Mouse (Mus musculus) MEL (cell line): Measurements from ENCODE around the gene Kcnab1. TPM values are rescaled to one million over a fixed set of nuclear protein-coding genes. Genes with fewer than 3 reads are reported as not detected.

Experiments used
- DNase-seq: peaks from one replicate; pipeline ENCODE4 v3.0.0; 2011; ENCODE audit warnings: low read depth, low spot score
- H3K27ac ChIP-seq: 2 replicates; pipeline ENCODE4 v1.5.1; 2012; ENCODE audit warnings: low read depth, mild to moderate bottlenecking, control low read depth, low read length, moderate library complexity; ENCODE audit not compliant: control insufficient read depth
- H3K27me3 ChIP-seq, 2 experiments: fragments of 150-350 bp in 1 of 2; sonication (generic) in 1 of 2; 2 replicates each; pipeline ENCODE4 v1.6.1; 2012; ENCODE audit warnings: low read length in 2 of 2, mild to moderate bottlenecking in 2 of 2, improper control_type of control experiment in 1 of 2, moderate library complexity in 1 of 2; ENCODE audit not compliant: insufficient read depth in 2 of 2, control insufficient read depth in 1 of 2
- H3K36me3 ChIP-seq, 2 experiments: 2 replicates each; pipeline ENCODE4 v1.6.1; 2012 to 2014; ENCODE audit warnings: low read length in 2 of 2, improper control_type of control experiment in 1 of 2, inconsistent platforms in 1 of 2, mild to moderate bottlenecking in 1 of 2; ENCODE audit not compliant: insufficient read depth in 2 of 2, control insufficient read depth in 1 of 2
- H3K4me1 ChIP-seq, 2 experiments: fragments of 150-350 bp in 1 of 2; sonication (generic) in 1 of 2; 2 replicates each; pipeline ENCODE4 v1.6.1; 2012; ENCODE audit warnings: low read length in 2 of 2, improper control_type of control experiment in 1 of 2, mild to moderate bottlenecking in 1 of 2; ENCODE audit not compliant: insufficient read depth in 2 of 2, control insufficient read depth in 1 of 2
- H3K4me3 ChIP-seq, 2 experiments: fragments of 150-350 bp in 1 of 2; sonication (generic) in 1 of 2; 2 replicates each; pipeline ENCODE4 v1.5.1; 2012; ENCODE audit warnings: low read depth in 2 of 2, low read length in 2 of 2, mild to moderate bottlenecking in 2 of 2, moderate library complexity in 2 of 2, control low read depth in 1 of 2, improper control_type of control experiment in 1 of 2; ENCODE audit not compliant: control insufficient read depth in 1 of 2, insufficient read depth in 1 of 2
- H3K79me2 ChIP-seq: 2 replicates; pipeline ENCODE4 v1.6.1; 2012; ENCODE audit warnings: mild to moderate bottlenecking, low read length, moderate library complexity; ENCODE audit not compliant: control insufficient read depth, poor library complexity, insufficient read depth
- H3K9ac ChIP-seq: 2 replicates; pipeline ENCODE4 v1.6.1; 2012; ENCODE audit warnings: low read depth, mild to moderate bottlenecking, control low read depth, low read length, moderate library complexity; ENCODE audit not compliant: control insufficient read depth, poor library complexity, severe bottlenecking
- H3K9me3 ChIP-seq: fragments of 150-350 bp; sonication (generic); replicated peaks from 2 replicates; pipeline ENCODE4 v1.6.1; 2012; ENCODE audit warnings: mild to moderate bottlenecking, low read length, improper control_type of control experiment, moderate library complexity; ENCODE audit not compliant: insufficient read depth
- BHLHE40 ChIP-seq: IDR thresholded peaks from 2 replicates; pipeline ENCODE4 v1.6.1; 2012; ENCODE audit warnings: low read depth, mild to moderate bottlenecking, inconsistent platforms, low read length, improper control_type of control experiment, borderline replicate concordance
- CHD1 ChIP-seq: IDR thresholded peaks from 2 replicates; pipeline ENCODE4 v1.6.1; 2012; ENCODE audit warnings: low read depth, mild to moderate bottlenecking, inconsistent platforms, low read length, improper control_type of control experiment
- E2F4 ChIP-seq: IDR thresholded peaks from 2 replicates; pipeline ENCODE4 v1.6.1; 2011; ENCODE audit warnings: low read depth, low read length, improper control_type of control experiment, borderline replicate concordance
- EP300 ChIP-seq, 2 experiments: IDR thresholded peaks; 2 replicates each; pipeline ENCODE4 v1.6.1; 2011; ENCODE audit warnings: improper control_type of control experiment in 2 of 2, low read length in 2 of 2, low read depth in 1 of 2, mild to moderate bottlenecking in 1 of 2
- GABPA ChIP-seq: IDR thresholded peaks from 2 replicates; pipeline ENCODE4 v1.6.1; 2012; ENCODE audit warnings: low read depth, mild to moderate bottlenecking, inconsistent platforms, low read length, improper control_type of control experiment, moderate library complexity
- GATA1 ChIP-seq: IDR thresholded peaks from 2 replicates; pipeline ENCODE4 v1.6.1; 2011; ENCODE audit warnings: low read depth, low read length, improper control_type of control experiment
- HCFC1 ChIP-seq: IDR thresholded peaks from 2 replicates; pipeline ENCODE4 v1.6.1; 2012; ENCODE audit warnings: low read depth, mild to moderate bottlenecking, inconsistent platforms, low read length, improper control_type of control experiment, moderate library complexity
- MAX ChIP-seq: IDR thresholded peaks from 2 replicates; pipeline ENCODE4 v1.6.1; 2011; ENCODE audit warnings: low read length, improper control_type of control experiment
- MYB ChIP-seq: IDR thresholded peaks from 2 replicates; pipeline ENCODE4 v1.6.1; 2011; ENCODE audit warnings: mild to moderate bottlenecking, low read depth, low read length, improper control_type of control experiment
- NRF1 ChIP-seq: IDR thresholded peaks from 2 replicates; pipeline ENCODE4 v1.6.1; 2014; ENCODE audit warnings: low read depth, mild to moderate bottlenecking, inconsistent platforms, low read length, improper control_type of control experiment, moderate library complexity; ENCODE audit not compliant: poor library complexity, insufficient read depth, severe bottlenecking
- RAD21 ChIP-seq: IDR thresholded peaks from 2 replicates; pipeline ENCODE4 v1.6.1; 2011; ENCODE audit warnings: mild to moderate bottlenecking, low read depth, low read length, improper control_type of control experiment
- ZNF384 ChIP-seq: IDR thresholded peaks from 2 replicates; pipeline ENCODE4 v1.6.1; 2012; ENCODE audit warnings: low read depth, mild to moderate bottlenecking, inconsistent platforms, low read length, improper control_type of control experiment
- polyA plus RNA-seq, 2 experiments: library from polyadenylated mRNA; stranded (reverse) in 1 of 2; unstranded in 1 of 2; fragments of >175 nt in 1 of 2; fragments of >200 nt in 1 of 2; gene quantifications; 2 replicates each; pipeline versions ENCODE4 v1.2.1 to v1.2.4; 2012; ENCODE audit warnings: low replicate concordance in 2 of 2, low read depth in 1 of 2; ENCODE audit not compliant: insufficient read length in 2 of 2, insufficient read depth in 1 of 2, missing spikeins in 1 of 2
- total RNA-seq: library from RNA; depleted of rRNA; stranded (reverse); fragments of 300-350 nt; gene quantifications from 2 replicates; pipeline ENCODE4 v1.2.3, GENCODE M21; 2012; rRNA removed

The Kcnab1 gene
- total RNA-seq (0.07 and 0.08 TPM in 2 replicates), polyA plus RNA-seq (under 1 TPM in 1 of 2 experiments, not detected in 1; 0.06 TPM)

DNA sequence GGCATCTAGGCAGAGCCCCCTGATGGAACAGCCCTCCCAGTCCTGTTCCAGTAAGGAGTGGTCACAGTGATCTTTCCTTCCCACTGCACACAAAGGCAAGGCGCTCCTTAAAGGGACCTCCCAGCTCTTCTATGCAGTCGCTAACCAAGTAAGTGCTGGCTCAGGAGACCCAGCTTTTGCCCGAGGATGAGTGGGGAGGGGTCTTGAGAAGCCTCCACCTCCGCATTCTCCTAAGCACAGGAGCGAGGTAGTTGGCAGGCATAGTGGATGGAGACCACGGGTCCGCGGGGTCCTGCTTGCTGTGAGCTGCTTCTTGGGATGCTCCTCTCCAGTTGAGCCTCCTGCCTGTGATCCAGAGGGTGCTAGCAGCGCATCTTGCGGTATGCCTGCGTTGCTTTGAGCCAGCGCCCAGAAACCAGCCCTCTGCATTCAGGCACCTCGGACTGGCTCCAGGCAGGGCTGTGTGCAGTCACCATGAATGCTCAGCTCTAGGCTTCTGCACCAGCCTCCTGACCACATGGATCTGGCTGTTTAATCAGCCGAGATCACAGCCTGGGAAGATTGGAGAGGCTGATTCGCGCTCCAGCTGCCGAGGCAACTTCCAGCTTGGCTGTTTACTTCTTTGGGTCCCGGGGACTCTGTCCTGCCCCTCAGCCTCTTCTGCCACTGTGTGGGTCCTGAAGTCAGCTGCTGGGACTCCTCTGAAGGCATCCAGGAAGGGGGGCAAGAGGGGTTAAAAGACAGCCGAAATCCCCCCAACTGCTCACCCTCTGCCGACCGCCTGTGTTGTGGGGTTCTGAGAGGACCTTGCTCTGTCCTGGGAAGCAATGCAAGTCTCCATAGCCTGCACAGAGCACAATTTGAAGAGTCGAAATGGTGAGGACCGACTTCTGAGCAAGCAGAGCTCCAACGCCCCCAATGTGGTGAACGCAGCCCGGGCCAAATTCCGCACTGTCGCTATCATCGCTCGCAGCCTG lies at the start of gene Kcnab1:
Kcnab1 (plus strand) TSS at position 440 of the 977 bp plus-strand sequence.
- Histone ChIP-seq H3K79me2 (no peaks in the 10 kb centered on the region), H3K4me3 (no peak within 1 kb of the TSS), H3K27me3 (no peaks in the 10 kb centered on the region; a peak in 1 of 4 replicates), H3K36me3 (no peaks in the 10 kb centered on the region), H3K9me3 (no peaks in the 10 kb centered on the region), H3K27ac (no peak within 1 kb of the TSS), H3K4me1 (no peaks in the 10 kb centered on the region), H3K9ac (no peak within 1 kb of the TSS)
- TF ChIP-seq RAD21 (no peak), HCFC1 (no peak), CHD1 (no peak), MYB (no peak), NRF1 (no peak), ZNF384 (no peak), MAX (no peak), EP300 (IDR thresholded peaks at IDR 0.05; ENCODE audit: low read depth in 1 of 2, low read length in 2 of 2) (no peak), GATA1 (no peak), E2F4 (no peak), GABPA (no peak)
- no peak for DNase-seq

DNA sequence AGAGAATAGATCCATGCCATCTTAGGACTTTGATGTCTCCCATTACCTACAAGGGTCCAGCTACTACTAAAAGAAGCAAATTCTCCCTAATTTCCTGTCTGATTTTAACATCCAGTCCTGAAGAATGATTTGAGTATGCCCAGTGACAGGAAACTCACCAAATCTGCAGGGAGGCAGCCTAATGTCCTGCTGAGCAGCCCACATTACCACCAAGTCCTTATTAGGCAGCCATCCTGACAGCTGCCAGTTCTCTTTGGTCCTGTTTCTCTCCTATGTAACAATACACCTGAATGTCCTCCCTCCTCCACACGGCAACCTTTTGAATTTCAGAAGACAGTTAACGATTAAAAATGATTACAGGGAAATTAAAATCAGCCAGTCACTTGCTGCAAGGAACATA lies 20.9 kb upstream of the Kcnab1 start:
- Histone ChIP-seq H3K4me1 (no peaks in the 10 kb centered on the region), H3K9me3 (no peaks in the 10 kb centered on the region), H3K27ac (no peak overlapping the region), H3K9ac (no peak overlapping the region), H3K36me3 (no peaks in the 10 kb centered on the region), H3K4me3 (no peak overlapping the region), H3K79me2 (no peaks in the 10 kb centered on the region), H3K27me3 (no peaks in the 10 kb centered on the region)
- DNase-seq, result no peak
- TF ChIP-seq ZNF384 (no peak), BHLHE40 (no peak), RAD21 (no peak)
